Comparison of ENCODE assay signal across 9 mouse cellular contexts in genomic region chr15:7931605-7932008, GRCm38 (mm10).
DNase-seq lines count a peak whose midpoint lies in the region; ATAC-seq and TF ChIP-seq lines count a peak whose summit lies in the region.
"Had no signal": no experiment of that assay in that cellular context is flagged by ENCODE, and none has a peak within 500 bp of the region (broad histone marks: within the 10 kb centered on the region; RNA-seq: fewer than 3 reads in every experiment).

No protein-coding gene starts in this region.

- peak; percentile 97 for ATAC-seq in frontal cortex, adult (ENCODE audit: low TSS enrichment)
- ATAC-seq in intestine, postnatal 0 days: peak; percentile 92
- peak; percentile 85; the same call in 1 of the 2 replicates for ATAC-seq in lung, embryonic 15.5 days (ENCODE audit: borderline replicate concordance, extremely low read depth, low FRiP score, low TSS enrichment)
- no peak for ATAC-seq in erythroblast, adult 5-6 weeks (replicated peaks; ENCODE audit: low FRiP score, poor library complexity, severe bottlenecking)
- no peak for ATAC-seq in erythroid progenitor cell, adult 5-6 weeks (replicated peaks; ENCODE audit: low FRiP score, poor library complexity, severe bottlenecking)

- no peak overlapping the region for H3K9ac ChIP-seq in intestine, postnatal 0 days (ENCODE audit: low read depth, low read length)
- no peak overlapping the region for H3K9ac ChIP-seq in lung, embryonic 15.5 days

- H3K4me3 ChIP-seq in intestine, postnatal 0 days (ENCODE audit: low read depth, low read length): no peak overlapping the region
- no peak overlapping the region for H3K4me3 ChIP-seq in lung, embryonic 15.5 days
- H3K4me3 ChIP-seq: megakaryocyte, embryonic 14.5 days had no signal

- H3K4me1 ChIP-seq in intestine, postnatal 0 days (replicated peaks; ENCODE audit: control insufficient read depth, insufficient read depth, low read length): no peaks in the 10 kb centered on the region
- H3K4me1 ChIP-seq in lung, embryonic 15.5 days: peaks cover 15% of the 10 kb centered on the region

- no peak overlapping the region for H3K4me2 ChIP-seq in intestine, postnatal 0 days (replicated peaks; ENCODE audit: low read depth)
- no peak overlapping the region for H3K4me2 ChIP-seq in lung, embryonic 15.5 days

- DNase-seq in frontal cortex, postnatal 25 days (ENCODE audit: low spot score in 2 of 2): no peak
- peak; percentile 80 for DNase-seq in brain, adult 2 months (ENCODE audit: low read depth, low spot score)
- DNase-seq in yolk sac, embryonic 10.5 days (ENCODE audit: low spot score): peak; percentile 62

- 49% methylated on average over 8 of the region's 8 CpGs for WGBS in intestine, postnatal 0 days
- 49% methylated on average over 8 of the region's 8 CpGs for WGBS in lung, embryonic 15.5 days

- TF ChIP-seq CTCF in intestine, postnatal 0 days (IDR thresholded peaks at IDR 0.05; ENCODE audit: low read depth): no peak

- no peaks in the 10 kb centered on the region for H3K36me3 ChIP-seq in intestine, postnatal 0 days (ENCODE audit: control insufficient read depth, insufficient read depth)
- no peaks in the 10 kb centered on the region for H3K36me3 ChIP-seq in lung, embryonic 15.5 days

- no peaks in the 10 kb centered on the region for H3K27me3 ChIP-seq in intestine, postnatal 0 days (replicated peaks; ENCODE audit: control insufficient read depth, insufficient read depth, low read length)
- H3K27me3 ChIP-seq in lung, embryonic 15.5 days: no peaks in the 10 kb centered on the region
- H3K27me3 ChIP-seq: megakaryocyte, embryonic 14.5 days had no signal

- no peaks in the 10 kb centered on the region for H3K9me3 ChIP-seq in intestine, postnatal 0 days (ENCODE audit: control insufficient read depth)
- H3K9me3 ChIP-seq in lung, embryonic 15.5 days: no peaks in the 10 kb centered on the region

- no peak overlapping the region for H3K27ac ChIP-seq in intestine, postnatal 0 days (ENCODE audit: low read depth, low read length)
- no peak overlapping the region for H3K27ac ChIP-seq in lung, embryonic 15.5 days

Comparison
In these comparisons a context has a peak if more than half of its experiments do, and no peak if none do; other contexts are left out.
1. ATAC-seq: peak in frontal cortex, adult (single experiment), intestine, postnatal 0 days (single experiment) and lung, embryonic 15.5 days (single experiment); none in erythroblast, adult 5-6 weeks (single experiment) and erythroid progenitor cell, adult 5-6 weeks (single experiment).
2. DNase-seq: peak in brain, adult 2 months (single experiment) and yolk sac, embryonic 10.5 days (single experiment); none in frontal cortex, postnatal 25 days (0 of 2).